Mouse (Mus musculus) yolk sac, embryonic 10.5 days (tissue): ENCODE results near the gene Peli2.

Source experiments
- DNase-seq: peaks from one replicate; pipeline ENCODE4 v3.0.0-alpha.2; 2017; ENCODE audit warnings: low spot score

Gene Peli2

DNA sequence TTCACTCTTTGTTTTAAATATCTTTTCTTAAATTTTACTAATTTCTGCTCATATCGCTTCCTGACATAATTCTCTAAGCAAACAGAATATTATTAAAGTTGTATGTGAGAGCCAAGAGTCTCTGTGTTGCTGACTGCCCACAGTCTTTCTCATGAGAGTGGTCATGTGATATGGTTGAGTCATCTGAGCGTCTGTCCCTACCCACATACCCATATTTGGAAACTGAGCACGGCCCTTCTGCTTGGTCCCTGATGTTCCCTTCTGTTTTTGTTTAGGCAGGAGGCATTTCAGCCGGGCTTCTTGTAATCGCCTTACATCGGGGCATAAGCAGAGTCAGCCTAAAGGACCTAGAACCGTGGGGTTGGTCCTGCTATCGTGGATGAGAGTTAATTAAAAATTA, 68.7 kb downstream of the Peli2 start:
- no peak for DNase-seq

DNA sequence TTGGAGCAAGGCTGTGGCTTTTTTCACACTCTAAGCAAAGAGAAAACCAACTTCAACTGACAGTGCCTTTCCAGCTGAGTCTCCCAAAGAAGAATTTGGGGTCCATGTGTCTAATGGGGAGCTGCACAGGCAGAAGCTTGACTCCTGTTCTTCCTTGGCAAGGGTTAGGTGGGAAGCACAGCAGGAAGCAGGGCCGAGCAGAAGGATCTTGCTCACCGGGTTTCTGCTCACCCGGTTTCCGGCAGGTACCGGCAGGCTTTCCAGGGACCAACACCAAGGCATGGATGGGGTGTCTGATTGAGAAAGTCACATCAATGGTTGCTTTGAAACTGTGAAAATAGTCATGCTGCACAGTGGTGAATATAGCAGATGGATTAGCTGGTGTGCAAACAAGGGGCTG, 70.3 kb downstream of the Peli2 start:
- DNase-seq: no peak

DNA sequence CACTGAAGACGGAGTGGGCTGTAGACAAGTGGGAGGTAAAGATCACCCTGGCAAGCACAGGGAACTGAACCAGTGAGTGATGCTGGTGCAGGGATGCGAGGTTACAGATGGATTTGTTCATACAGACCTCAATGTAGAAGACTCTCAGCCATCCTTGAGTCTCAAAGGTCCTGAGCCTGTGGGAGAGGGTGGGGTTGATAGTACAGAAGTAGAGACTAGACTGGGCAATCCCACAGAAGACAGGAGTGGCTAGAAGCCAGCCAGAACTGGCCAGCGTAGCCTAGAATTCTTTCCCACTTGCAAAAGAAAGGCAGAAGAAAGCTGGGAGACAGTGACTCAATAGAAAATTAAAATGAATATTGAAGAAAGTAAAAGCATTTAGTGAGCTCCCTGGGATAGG, 71.3 kb downstream of the Peli2 start:
- no peak for DNase-seq

DNA sequence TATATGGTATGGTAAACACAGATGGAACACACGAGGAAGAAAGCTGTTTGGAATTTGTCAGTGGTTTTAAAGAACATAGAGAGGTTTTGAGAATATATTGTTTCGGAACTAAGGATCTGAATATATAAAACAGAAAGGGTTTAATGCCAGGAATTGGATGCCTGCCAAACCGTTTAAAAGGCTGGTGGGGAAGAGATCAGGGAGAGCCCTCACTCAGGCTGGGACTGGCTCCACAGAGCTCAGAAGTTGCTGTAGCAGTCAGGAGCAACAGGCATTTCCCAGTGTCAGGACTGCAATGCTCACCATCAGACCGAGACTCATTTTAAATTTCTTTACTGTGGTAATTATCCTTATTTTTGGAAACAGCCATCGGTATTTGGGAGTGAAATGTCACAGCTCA, 76.2 kb downstream of the Peli2 start:
- no peak for DNase-seq

DNA sequence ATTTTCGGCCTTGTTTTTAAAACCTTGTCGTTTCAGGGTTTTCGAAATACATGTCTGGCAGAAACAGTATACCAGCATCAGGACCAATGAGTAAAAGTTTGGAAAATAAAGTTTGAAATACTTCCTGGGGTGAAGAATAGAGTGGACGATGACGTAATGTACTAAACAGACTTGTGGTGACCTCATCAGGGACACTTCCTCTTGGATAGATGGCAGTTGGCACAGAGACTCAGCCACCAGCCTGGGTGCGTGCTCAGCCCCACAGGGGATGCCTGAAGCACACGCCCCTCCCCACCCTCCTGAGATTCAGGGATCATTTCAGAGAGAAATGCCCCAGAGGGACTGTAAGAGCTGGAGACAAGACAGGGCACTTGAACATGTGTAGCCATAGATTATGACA, 76.7 kb downstream of the Peli2 start:
- DNase-seq: no peak

DNA sequence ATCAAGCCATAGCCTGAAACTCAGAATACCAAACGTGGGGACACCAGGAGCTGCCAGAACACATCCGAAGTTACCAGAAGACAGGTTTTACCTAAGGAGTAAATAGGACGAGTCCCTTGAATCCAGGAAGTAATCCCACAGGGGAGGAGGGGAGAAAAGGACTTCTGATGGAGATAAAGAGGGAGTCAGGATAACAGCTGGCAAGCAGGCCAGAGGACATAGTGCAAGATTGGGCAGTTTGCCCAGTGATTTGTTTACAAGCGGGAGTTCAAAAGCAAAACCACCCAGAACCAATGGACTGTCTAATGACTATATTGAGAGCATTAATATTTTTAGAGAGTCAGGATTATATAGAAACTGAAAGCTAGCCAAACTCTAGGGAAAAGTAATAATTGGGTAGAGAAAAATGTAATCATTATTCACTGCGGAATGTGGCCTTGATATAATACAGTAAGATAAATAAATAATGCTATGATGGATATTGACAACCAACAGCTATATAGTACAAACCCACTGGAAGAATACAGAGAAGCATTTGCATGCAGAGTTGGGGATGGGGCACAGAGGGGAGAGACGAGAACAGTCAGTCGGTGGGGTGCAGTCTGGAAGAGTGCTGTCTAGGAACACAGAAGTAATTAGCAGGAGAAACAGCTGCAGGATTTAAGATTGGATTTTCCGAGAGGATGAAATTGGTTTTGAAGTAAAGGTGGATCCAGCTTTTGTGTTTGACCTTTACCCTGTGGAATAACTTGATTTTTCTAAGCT, 77.7 kb downstream of the Peli2 start:
- no peak for DNase-seq

DNA sequence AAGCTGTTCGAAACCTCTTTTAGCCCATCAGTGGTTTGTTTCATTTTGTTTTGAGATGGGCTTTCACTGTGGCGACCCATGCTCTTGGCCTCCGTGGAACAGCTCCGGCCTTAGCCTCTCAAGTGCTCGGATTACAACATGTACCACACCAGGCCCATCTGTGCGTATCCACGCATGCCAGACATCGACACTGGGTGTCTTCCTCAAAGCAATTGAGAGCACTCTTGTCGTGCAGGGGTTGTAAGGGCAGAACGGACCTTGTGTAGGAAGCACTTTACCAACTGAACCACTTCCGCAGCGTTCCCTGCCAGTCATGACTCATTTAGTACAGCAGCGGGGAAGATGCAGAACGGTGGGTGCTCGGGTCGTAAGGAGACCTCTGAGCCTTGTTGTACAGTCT, 78.3 kb downstream of the Peli2 start:
- DNase-seq: no peak

DNA sequence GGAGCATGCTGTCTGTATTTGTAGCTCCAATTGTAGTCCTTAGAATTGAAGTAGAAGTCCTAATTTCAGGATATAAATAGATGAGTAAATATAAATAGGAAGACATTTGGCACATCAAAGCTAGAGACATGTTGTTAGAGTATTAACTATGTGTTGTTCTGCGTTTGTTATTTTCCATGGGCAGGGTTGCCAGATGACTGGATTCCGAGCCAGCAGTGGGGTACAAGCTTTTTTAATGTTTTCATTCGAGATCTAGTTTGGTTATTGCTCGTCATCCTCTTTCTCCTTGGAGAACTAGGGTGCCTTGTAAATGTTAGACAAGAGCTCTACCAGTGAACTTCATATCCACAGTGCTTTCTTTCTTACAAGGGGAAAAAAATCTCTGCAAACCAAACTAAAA, 78.9 kb downstream of the Peli2 start:
- DNase-seq: no peak

DNA sequence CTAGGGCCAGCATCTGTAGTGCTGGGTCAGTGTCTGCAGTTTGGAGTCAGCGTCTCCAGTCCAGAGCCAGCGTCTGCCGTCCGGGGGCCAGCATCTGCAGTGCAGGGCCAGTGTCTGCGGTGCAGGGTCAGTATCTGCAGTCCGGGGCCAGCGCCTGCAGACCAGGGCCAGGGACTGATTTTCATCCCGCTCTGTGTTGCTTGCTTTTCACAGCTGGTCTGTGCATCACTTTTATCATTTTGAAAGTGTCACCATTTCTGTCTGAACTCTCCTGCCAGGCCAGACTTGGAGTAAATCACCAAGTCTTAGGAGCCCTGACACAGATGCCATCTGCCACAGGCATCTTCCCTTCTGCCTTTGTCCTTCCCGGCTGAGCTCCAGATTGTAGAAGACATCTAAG, 79.7 kb downstream of the Peli2 start:
- no peak for DNase-seq

DNA sequence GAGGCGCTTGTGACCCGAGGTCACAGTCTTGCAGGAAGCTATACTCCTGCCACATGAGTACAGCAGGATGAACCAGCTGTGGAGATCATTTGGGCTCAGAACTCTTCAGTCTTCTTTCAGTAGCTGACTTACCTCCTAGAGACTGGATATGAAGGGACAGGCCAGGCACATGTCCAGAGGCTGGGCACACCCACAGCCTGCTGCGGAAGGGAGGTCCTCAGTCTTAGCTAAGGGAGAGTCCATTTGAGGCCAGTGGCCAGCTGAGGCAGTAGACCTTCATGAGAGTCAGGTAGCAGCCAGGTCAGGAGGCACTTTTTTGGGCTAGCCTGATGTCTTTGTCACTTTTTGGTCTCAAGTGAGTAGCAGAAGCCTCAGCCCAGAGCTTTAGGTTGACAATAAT, 80.2 kb downstream of the Peli2 start:
- DNase-seq: peak; percentile 24

DNA sequence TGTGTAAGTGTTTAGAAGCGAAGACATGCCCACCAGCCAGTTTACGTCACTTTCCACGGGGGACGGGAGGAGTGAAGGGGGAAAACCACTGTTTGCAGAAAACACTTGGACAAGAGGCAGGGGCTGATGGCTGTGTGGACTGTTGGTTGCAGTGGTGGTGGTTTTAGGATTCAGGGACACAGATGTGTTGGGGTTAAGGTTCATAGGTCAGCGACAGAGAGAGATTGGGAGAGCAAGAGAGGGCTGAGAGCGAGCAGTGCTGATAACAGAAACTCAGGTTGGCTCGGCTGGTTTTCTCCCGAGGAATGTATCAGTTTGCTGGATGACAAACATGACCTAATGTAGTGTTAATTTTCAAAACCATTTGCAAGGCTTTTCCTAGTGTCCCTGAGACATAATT, 80.8 kb downstream of the Peli2 start:
- peak; percentile 73 for DNase-seq

DNA sequence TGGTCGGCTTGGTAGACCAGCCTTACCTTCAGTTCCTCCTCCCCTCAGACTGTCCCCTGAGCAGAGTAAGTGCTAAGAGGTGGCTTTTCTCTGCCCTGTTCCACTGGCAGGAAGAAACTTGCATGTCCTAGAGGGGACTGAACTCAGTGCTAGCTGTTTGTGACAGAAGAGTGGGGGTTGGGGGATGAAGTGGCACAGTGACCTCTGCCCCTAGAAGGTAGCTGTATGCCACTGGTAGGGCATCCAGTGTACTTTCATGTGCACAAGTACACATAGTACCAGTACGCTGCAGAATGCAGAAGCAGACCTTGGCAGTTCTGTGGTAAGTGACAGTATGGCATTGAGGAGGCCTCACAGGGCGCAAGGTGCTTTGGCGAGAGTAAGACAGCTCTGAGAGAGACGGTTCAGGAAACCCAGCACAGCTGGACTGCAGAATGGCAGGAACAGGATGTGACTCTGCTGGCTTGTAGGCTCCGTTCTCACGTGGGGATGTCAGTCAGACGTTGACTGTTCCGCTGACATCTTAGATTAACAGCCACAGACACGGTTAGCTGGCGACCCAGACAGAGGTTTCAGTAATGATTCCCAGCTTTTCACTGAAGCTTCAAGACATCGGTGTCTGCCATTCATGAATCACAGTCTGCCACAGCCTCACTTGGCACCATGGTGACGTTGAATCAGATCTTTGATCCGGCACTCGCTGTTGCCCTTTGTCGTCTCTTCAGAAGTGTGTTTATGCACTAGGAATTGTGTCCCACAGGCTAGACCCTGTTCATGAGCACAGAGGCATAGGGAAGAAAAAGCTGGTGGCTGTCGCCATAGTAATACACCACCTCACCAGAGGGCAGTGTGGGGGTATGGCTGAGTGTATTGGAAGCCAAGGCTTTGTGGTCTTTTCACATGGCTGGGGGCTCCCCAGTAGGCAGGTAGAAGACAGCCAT, 81.7 kb downstream of the Peli2 start:
- DNase-seq: no peak

DNA sequence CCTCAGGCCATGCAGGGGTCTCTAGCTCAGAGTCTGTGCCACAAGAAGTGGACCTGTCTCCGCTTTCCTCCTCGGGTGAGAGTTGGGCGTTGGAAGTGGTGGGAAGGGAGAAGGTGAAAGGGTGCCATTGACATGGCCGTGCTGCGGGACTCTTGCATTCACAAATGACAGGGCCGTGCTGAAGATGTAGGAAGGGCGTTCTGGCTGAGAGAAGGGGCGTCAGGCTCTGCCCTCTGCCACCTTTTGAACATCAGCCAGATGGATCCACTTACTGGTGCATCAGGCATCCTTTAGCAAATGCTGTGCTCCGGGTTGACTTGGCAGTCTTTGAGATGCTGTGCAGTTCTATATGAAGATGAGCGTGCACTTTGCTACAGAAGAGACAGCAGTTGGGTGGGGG, 84.4 kb downstream of the Peli2 start:
- DNase-seq: no peak

DNA sequence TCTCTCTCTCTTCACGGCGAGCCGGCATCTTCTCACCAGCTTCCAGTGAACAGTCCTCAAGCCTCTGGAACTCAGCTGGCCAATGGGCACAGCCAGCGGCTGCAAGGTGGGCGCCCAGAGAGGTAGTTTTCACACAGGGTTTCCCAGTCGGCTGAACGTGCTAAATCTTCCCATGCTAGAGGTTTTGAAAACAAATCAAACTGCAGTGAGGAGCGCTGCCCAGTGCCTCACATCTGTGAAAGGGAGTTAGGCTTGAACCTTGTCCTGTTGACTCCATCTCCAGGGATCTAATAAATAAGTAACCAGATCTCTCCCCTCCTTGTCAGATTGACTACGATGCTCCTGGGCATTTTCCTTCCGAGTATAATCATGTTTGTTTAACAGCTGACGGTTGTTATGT, 85.0 kb downstream of the Peli2 start:
- peak; percentile 75 for DNase-seq

DNA sequence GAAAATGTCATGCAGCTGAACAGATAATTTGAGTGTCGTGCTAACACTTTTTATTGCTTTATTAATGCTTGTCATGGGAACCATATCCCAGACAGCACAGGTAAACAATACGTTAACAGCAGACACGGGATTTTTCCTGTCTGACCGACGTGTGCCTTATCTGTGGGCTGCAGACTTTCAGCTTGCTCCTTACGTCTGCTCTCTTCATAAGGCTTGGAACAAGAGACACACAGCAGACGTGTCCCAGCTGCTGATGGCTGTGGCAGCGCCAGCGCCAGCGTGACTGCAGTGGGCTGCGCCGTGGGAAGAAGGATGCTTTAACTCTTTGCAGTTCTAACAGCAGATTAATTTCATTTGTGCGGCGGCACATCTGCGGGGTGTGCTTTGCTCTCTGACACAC, 86.5 kb downstream of the Peli2 start:
- DNase-seq: no peak

DNA sequence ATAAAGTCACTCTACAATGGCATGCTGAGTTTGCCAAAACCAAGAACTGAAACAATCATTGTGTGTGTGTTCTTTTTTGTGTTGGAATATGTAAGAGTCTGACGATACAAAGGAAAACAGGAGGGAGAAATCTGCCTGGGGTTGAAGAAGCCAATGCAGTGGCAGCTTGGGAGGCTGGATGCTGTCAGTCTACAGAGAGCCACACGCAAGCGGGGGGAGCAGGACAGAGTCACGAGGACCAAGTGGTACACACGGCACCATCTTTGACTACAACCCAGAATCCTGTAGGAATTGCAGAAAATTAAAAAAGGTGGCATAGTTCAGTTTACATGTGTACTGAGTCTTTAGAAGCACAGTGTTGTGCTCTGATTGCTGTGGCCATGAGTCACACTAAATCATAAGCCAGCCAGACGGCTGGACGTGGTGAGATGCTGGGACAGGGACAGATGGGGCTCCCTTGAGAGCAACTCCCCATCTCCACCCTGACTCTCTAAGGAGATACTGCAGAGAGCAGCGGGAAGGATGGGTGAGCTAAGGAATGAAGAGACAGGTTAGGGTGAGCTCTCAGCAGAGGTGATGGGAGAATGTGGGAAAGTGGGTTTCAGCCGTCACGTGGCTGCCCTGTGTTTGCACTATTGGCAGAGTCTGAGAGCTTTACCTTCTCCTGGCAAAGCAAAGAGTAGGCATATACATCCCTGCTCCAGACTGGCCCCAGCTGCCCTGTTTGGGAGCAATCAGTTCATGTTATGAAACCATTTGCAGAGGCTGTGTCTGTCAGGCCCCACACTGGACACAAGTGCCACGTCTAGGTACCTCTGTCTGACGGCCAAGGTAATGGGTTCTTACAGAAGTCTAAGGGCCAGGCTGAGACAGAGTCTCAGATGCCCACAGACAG, 87.4 kb downstream of the Peli2 start:
- no peak for DNase-seq

DNA sequence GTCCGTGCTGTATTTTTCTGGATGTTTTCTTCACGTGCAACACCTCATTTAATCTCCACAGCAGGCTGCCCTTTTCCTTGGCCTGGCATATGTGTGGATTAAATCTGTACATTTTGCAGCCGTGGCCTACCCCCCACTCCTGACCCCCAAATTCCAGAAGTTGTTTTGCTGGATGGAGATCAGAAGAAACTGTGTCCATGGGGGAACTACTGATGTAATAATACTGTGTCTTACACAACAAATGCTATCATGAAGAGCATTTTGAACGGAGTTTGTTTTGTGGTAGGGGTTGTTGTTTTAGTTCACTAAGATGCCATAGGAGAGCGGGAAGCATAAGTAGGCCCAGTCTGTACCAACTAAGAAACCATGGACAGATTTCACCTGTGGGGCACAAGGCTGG, 88.8 kb downstream of the Peli2 start:
- no peak for DNase-seq

DNA sequence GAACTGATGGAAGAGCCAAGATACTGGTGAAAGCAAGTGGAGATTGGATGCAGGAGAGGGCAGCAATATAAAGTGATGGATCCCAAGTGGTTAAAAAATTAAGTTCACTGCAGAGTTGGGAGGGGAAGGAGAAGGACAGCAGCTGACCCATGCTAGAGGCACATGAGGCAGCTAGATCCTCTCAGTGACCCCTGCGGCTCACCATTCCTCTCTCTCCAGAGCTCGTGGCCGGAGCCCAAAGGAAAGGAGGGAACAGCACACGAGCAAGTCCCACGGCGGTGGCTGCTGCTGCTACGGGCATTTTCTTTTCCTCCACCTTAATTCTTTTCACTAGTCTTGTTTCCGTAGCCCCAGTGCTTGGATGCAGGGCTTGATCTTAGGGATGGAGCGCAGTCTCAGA, 89.5 kb downstream of the Peli2 start:
- DNase-seq: no peak

DNA sequence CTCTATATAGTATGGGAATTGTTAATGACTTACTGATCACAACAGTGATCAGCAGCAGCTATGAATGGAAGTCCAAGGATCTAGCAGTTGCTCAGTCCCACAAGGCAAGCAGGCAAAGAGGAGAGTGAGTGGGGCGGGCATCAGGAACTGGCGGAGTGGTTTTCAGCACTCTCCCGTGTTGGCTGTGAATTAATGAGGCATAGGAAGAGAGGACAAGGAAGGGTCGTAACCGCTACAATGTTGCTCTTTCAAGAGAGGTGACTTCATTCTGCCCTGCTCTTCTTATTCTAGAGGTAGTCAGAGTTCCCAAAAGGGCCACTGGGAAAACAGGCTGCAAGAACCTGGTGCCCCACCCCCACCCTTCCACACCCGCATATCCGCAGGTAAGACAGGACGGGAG, 90.9 kb downstream of the Peli2 start:
- DNase-seq: no peak

DNA sequence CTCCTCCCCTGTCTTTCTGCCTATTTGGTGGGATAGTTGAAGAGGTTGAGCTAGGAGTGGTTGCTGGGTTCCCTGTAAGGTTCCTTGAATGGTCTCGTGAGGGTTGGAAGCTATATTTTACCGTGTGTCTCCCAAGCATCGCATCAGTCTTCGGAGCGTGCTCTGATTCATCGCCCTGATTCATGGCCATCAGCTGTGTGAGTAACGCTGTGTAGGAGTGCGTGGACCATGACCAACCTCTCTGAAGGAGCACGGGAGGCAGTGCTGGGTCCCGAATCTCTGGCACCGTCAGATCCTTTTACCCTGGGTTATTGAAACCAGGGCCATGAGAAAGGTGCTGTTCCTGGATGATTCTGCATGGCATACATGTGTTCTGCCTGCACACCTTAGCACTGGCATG, 92.2 kb downstream of the Peli2 start:
- no peak for DNase-seq

DNA sequence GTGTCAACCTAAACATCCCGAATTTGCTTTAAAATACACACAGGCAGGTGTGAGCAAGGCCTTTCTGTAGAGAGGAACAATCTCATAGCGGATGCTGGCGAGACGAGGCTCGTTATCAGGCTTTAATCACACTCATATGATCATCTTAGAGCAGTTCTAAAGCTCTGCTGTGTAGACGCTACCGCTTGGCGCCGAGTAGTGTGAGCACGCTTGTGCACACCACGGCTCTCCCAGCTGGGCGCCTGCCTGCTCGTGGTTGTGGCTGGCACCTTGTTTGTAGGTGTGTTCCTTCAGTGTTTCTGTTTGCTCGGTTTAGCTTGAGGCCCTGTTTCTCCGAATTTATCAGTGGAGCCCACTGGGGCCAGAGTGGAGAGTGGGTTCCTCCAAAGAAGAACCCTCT, 93.0 kb downstream of the Peli2 start:
- no peak for DNase-seq

DNA sequence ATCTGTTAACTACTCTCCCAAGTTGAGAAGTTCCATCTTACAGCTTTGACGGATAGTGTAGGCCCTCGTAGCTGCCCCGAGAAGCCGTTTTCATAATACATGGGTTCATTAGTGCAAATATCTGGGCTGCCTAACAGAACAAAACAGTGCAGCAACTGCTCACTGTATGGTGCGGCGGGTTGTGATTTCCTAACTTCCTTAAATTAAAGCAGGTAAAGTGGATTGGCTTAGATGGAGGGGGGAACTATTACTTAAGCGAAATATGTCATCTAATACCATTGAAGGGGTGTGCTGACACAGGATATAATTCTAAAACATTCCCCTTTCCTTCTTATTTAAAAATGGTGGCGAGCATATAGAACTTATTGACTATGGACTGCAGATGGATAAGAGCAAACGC, 101.4 kb downstream of the Peli2 start:
- no peak for DNase-seq
